Mouse (Mus musculus) brown adipose tissue, adult 24 weeks (tissue): ENCODE results near the gene Gm17428. TPM values are rescaled to one million over a fixed set of nuclear protein-coding genes. Genes with fewer than 3 reads are reported as not detected.

ENCODE experiments used
- H3K27ac ChIP-seq: fragments of 200-500 bp; replicated peaks from 2 replicates; pipeline ENCODE4 v1.5.1; 2012; ENCODE audit warnings: low read depth, mild to moderate bottlenecking, low read length
- H3K4me1 ChIP-seq: fragments of 200-500 bp; 2 replicates; pipeline ENCODE4 v1.6.1; 2012; ENCODE audit warnings: low read length, mixed read lengths; ENCODE audit not compliant: control insufficient read depth, insufficient read depth, insufficient read length
- H3K4me3 ChIP-seq: fragments of 200-500 bp; 2 replicates; pipeline ENCODE4 v1.5.1; 2012; ENCODE audit warnings: low read depth, mild to moderate bottlenecking, low read length, moderate library complexity; ENCODE audit not compliant: insufficient read depth
- polyA plus RNA-seq: library from polyadenylated mRNA; stranded (reverse); fragments of >200 nt; gene quantifications from 2 replicates; pipeline ENCODE4 v1.2.4, GENCODE M21; 2012; ENCODE audit not compliant: missing spikeins, insufficient read depth, insufficient read length

Gm17428 gene
- not detected in 2 replicates for polyA plus RNA-seq

GRCm38 (mm10) chr14:54976633-54977032 is at the start of gene Gm17428:
Gene Gm17428, plus strand, starts transcription at chr14:54976933.
- H3K4me3 ChIP-seq: no peak within 1 kb of the TSS
- no peaks in the 10 kb centered on the region for H3K4me1 ChIP-seq
- H3K27ac ChIP-seq: no peak within 1 kb of the TSS

GRCm38 (mm10) chr14:54927296-54927695 is 49.4 kb upstream of the Gm17428 start:
- H3K27ac ChIP-seq: no peak overlapping the region
- H3K4me3 ChIP-seq: no peak overlapping the region
- no peaks in the 10 kb centered on the region for H3K4me1 ChIP-seq

DNA sequence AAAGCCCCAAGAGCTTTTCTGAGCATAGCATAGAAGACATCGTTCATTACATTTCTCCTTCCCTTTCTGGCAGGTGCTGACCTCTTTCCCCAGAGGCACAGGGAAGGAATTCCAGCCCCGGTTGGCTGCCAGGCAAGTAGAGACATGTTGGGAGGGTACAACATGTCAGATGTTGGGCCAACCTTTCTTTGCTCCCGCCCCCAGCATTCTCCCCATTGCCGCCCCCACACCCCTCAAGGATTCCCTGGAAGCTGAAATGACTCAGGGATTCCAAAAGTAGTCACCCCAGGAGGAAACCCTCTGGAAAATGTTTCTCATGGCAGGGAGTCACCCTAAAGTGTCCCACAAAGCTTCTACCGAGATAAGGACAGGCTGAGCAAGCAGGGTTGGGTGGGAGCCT is 46.9 kb upstream of the Gm17428 start:
- no peak overlapping the region for H3K4me3 ChIP-seq
- H3K4me1 ChIP-seq: no peaks in the 10 kb centered on the region
- H3K27ac ChIP-seq: no peak overlapping the region

DNA sequence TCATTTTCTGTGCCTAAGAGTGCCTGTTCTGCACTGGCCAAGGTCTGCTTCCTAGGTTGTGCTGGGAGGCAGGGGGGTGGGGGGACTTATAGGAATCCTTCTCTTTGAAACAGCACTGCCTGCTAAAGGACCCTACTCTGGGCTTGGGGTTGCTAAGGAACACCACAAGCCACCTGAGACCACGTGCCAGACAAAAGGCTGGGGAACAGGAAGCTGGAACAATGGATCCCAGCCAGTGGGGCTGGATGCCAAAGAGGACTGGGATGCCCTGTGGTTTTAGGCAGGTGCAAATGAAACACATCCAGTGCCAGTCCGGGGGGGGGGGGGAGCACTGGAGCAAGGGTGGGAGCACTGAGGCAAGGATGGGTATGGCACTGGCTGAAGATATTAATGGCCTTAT is 46.3 kb upstream of the Gm17428 start:
- no peaks in the 10 kb centered on the region for H3K4me1 ChIP-seq
- no peak overlapping the region for H3K4me3 ChIP-seq
- H3K27ac ChIP-seq: no peak overlapping the region

GRCm38 (mm10) chr14:54932645-54933150 is 44.0 kb upstream of the Gm17428 start, which contains the start of gene Il25:
Gene Il25, plus strand, starts transcription at chr14:54932695.
- Histone ChIP-seq H3K4me1 (no peaks in the 10 kb centered on the region), H3K4me3 (no peak within 1 kb of the TSS), H3K27ac (no peak within 1 kb of the TSS)

GRCm38 (mm10) chr14:54935904-54936830 is 40.6 kb upstream of the Gm17428 start, which contains the start of gene Cmtm5:
Gene Cmtm5, plus strand, starts transcription at chr14:54936261.
- no peaks in the 10 kb centered on the region for H3K4me1 ChIP-seq
- H3K27ac ChIP-seq: no peak within 1 kb of the TSS
- no peak within 1 kb of the TSS for H3K4me3 ChIP-seq

DNA sequence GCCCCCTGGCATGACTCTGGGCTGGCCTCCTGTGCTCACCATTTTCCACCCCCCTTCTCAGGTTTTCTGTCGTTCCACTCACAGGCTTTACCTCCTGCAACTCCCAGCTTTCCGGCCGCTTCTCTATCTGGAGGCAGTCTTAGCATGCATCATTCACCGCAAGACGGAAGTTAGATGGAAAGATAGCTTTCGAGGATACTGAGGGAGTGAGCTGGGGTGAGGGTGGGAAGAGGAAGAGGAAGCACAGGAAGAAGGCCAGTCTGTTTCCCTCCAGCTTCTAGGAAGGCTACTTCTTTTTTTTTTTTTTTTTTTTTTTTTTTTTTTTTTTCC is 39.9 kb upstream of the Gm17428 start:
- Histone ChIP-seq H3K27ac (no peak overlapping the region), H3K4me1 (no peaks in the 10 kb centered on the region)

GRCm38 (mm10) chr14:54937361-54938182 is 39.2 kb upstream of the Gm17428 start:
- no peak overlapping the region for H3K27ac ChIP-seq
- no peak overlapping the region for H3K4me3 ChIP-seq
- no peaks in the 10 kb centered on the region for H3K4me1 ChIP-seq

More for the DNA sequence above, 39.9 kb upstream of the Gm17428 start:
- H3K4me3 ChIP-seq: no peak overlapping the region

GRCm38 (mm10) chr14:54938431-54939219 is 38.1 kb upstream of the Gm17428 start:
- Histone ChIP-seq H3K4me3 (no peak overlapping the region), H3K4me1 (no peaks in the 10 kb centered on the region), H3K27ac (no peak overlapping the region)

- Histone ChIP-seq H3K27ac (no peak overlapping the region), H3K4me1 (no peaks in the 10 kb centered on the region), H3K4me3 (no peak overlapping the region)
These were observed 37.1 kb upstream of the Gm17428 start for GRCm38 (mm10) chr14:54939434-54940175.

- Histone ChIP-seq H3K4me1 (no peaks in the 10 kb centered on the region), H3K27ac (no peak overlapping the region), H3K4me3 (no peak overlapping the region)
These were observed 36.6 kb upstream of the Gm17428 start for GRCm38 (mm10) chr14:54940176-54940530.

DNA sequence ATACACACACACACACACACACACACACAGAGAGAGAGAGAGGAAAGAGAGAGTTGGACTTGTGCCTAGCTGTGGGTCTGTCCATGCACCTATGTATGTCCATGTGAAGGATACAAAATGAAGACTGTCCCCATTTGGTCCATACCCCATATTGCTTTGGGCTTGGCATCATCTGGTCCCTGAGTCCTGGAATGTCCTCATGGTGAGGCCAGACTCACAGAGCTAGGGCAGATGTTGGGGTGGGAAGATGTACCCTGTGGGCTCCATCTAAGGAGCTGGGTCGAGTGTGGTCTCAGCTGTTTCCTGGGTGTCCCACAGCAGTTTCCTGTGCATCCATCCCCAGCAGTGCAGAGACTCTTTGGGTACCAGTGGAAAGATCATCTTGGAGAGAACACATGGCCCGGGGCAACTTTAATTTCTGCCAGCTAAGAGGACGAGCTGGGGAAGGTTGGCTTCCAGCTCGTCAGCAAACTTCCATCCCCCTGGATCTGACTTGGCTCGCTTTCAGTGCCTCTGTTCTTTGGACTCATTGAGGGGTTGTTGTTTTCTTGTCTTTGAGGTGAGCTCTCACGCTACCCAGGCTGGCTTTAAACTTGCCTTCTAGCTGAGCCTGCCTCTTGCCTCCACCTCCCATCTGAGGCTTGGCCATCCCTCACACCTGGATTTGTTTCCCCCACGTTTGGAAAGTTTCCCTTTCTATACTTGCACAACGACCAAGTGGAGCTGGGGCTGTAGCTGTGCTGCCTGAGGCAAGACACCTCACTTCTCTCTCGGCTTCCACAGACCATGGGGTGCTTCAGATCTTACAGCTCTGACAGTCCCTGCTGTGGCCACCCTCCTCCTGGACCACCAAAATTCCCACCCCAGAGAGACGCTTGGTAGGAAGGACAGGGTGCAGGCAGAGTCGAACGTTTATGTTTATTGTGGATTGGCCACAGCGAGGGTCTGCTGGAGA is 35.4 kb upstream of the Gm17428 start:
- Histone ChIP-seq H3K4me1 (no peaks in the 10 kb centered on the region), H3K27ac (no peak overlapping the region), H3K4me3 (no peak overlapping the region)

- Histone ChIP-seq H3K27ac (no peak overlapping the region), H3K4me3 (no peak overlapping the region), H3K4me1 (no peaks in the 10 kb centered on the region)
These were observed 34.3 kb upstream of the Gm17428 start for GRCm38 (mm10) chr14:54942479-54942878.
